Mouse (Mus musculus): ENCODE results near the gene D930020B18Rik. TPM values are rescaled to one million over a fixed set of nuclear protein-coding genes. Genes with fewer than 3 reads are reported as not detected.
A peak's percentile ranks its signal among the peaks of the same experiment; 100 is the strongest.

D930020B18Rik gene
- polyA plus RNA-seq, 1 experiment from 2014 or later, result 1.4 TPM

DNA sequence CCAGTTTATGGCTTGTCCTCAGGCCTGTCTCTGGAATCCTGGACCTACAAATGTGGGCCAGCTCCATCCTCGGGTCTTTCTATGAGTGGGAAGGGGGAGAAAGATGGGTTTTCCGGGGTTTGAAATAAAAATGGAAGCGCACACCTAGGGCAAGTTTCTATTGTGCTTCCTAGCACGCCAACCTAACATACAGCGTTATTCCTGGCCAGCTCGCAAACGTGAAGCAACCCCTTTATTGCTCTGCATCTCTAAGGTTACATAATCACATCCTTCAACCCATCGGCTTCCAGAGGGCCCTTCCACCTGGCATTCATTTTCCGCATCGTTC is 480 bp upstream of the D930020B18Rik start:
- 11% methylated on average over 10 of the region's 10 CpGs for WGBS
- peak overlapping the region; percentile 99 for H3K4me2 ChIP-seq
- H3K4me1 ChIP-seq, result peaks cover 16% of the 10 kb centered on the region
- H3K27ac ChIP-seq, result no peak overlapping the region
- H3K36me3 ChIP-seq, result no peaks in the 10 kb centered on the region
- peak overlapping the region; percentile 55 for H3K4me3 ChIP-seq
- no peak for ATAC-seq (ENCODE audit: insufficient number of reproducible peaks, low FRiP score, low TSS enrichment, low read depth)
- H3K9me3 ChIP-seq, result no peaks in the 10 kb centered on the region
- peaks cover 19% of the 10 kb centered on the region for H3K27me3 ChIP-seq
- 0 out of 2 replicates have a peak overlapping the region, but pooled peaks have one; percentile 33 for H3K9ac ChIP-seq

DNA sequence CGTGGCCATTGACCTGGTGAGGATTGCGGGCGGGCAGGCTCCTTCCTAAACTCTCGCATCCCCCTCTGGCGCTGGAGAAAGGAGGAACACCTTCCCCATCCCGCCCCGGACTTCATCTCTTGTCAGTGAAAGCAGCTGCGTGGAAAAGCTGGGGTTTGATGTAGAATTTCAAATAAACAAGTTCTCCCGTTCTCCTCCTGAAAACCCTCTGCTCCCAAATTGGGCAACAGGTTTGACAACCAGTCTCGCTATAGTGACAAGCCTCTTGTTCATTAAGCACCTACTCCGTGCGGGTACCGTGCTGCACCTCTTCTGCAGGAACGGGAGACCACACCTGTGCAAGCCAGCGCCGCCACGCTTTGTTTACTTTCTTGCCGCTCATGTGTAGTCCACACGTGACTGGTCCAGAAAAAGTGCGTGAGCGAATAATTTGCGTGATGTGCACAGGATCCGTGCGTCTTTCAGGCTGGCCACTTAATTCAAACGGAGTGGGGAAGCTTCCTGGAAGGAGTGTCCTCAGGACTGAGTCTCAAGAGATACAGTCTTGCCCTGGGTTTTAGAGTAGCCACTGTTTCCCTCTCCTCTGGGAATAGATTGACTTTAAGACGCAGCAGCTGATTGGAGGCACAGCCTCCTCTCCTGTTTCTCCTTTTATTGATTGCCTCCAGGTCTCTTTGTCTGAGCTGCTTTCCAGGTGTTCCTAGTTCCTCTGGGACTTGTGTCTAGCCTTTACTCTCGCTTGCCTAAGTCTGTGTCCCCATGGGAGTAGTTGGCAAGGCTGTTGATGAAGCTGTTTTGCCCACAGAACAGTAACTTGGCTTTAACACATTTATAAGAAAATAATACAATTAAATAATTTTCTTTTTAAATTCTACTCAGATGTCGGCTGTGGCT is 913 bp downstream of the D930020B18Rik start:
- Histone ChIP-seq H3K27ac (no peak overlapping the region), H3K9me3 (no peaks in the 10 kb centered on the region), H3K4me1 (peaks cover 16% of the 10 kb centered on the region), H3K4me3 (peak overlapping the region; percentile 55), H3K36me3 (no peaks in the 10 kb centered on the region), H3K4me2 (peak overlapping the region; percentile 99), H3K27me3 (peaks cover 19% of the 10 kb centered on the region), H3K9ac (peak overlapping the region; percentile 33; the same call in 1 of the 2 replicates)
- ATAC-seq (ENCODE audit: insufficient number of reproducible peaks, low FRiP score, low TSS enrichment, low read depth), result no peak
- 3% methylated on average over 28 of the region's 28 CpGs for WGBS

DNA sequence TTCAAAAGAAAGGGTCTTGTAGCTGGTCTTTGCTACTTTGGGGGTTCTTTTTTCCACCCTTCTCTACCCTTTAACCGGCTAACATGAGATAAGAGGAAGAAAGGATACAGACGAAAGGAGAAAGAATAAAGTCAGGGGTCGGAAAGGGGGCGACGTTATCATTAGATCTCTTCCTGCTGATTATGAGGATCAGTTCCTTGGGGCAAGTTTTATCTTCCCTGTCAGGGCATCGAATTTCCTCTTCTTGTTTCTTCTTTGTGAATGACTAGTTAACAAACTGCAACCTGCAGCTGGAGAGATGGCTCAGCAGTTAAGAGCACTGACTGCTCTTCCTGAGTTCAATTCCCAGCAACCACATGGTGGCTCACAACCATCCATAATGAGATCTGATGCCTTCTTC is 4.9 kb downstream of the D930020B18Rik start:
- no peak overlapping the region for H3K4me2 ChIP-seq
- no peak overlapping the region for H3K9ac ChIP-seq
- H3K4me3 ChIP-seq, result no peak overlapping the region
- WGBS, result 67% methylated on average over 6 of the region's 6 CpGs
- no peak overlapping the region for H3K27ac ChIP-seq
- ATAC-seq (ENCODE audit: insufficient number of reproducible peaks, low FRiP score, low TSS enrichment, low read depth), result no peak
- no peaks in the 10 kb centered on the region for H3K36me3 ChIP-seq
- peaks cover 14% of the 10 kb centered on the region for H3K27me3 ChIP-seq
- H3K9me3 ChIP-seq, result no peaks in the 10 kb centered on the region
- H3K4me1 ChIP-seq, result peaks cover 11% of the 10 kb centered on the region

DNA sequence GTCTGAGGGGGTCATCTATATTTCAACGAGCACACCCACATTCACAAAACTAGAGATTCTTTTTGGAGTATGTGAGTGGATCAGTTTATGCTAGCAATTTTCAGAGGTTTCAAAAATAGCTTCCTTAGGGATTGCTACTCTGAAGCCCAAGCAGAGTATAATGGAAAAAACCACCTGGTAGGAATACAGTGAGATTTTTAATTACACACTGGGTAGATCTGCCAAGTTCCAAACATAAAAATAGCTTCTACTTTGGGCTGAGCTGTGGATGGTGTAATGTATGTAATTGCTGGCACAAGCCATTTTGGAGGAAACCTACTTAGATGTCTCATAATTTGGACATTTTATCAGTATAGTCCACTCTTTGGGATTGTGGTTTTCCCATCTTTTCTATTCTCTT is 11.7 kb downstream of the D930020B18Rik start:
- 67% methylated on average over 1 of the region's 1 CpGs for WGBS
- peak; percentile 74; the same call in 1 of the 2 replicates for ATAC-seq (ENCODE audit: insufficient number of reproducible peaks, low FRiP score, low TSS enrichment, low read depth)

DNA sequence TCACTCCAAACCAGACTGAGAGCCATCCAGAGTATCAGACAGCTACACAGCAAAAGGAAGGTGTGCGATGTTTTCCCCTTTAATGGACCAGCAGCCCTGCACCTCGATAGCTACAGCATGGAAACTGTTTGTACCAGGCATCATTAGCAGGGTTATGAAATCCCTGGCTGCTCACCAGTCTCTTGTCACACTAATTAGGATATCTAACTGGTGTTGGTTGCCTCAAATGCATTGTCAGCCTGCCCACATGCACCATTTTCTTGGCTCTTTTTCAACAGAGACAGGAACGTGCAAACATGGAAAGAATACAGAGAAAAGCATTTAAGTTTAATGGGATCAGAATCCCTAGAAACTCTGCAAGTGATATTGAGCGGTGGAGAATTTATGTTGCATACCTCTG is 14.5 kb downstream of the D930020B18Rik start:
- Histone ChIP-seq H3K4me2 (no peak overlapping the region), H3K4me1 (no peaks in the 10 kb centered on the region), H3K27me3 (no peaks in the 10 kb centered on the region), H3K4me3 (no peak overlapping the region), H3K9me3 (no peaks in the 10 kb centered on the region), H3K27ac (no peak overlapping the region), H3K9ac (no peak overlapping the region), H3K36me3 (no peaks in the 10 kb centered on the region)
- 76% methylated on average over 4 of the region's 4 CpGs for WGBS
- no peak for ATAC-seq (ENCODE audit: insufficient number of reproducible peaks, low FRiP score, low TSS enrichment, low read depth)

More for the DNA sequence above, 11.7 kb downstream of the D930020B18Rik start:
- Histone ChIP-seq H3K36me3 (no peaks in the 10 kb centered on the region), H3K27me3 (no peaks in the 10 kb centered on the region), H3K4me2 (no peak overlapping the region), H3K4me1 (no peaks in the 10 kb centered on the region), H3K4me3 (no peak overlapping the region), H3K27ac (peak overlapping the region; percentile 22; the same call in 1 of the 2 replicates), H3K9me3 (no peaks in the 10 kb centered on the region), H3K9ac (no peak overlapping the region)

DNA sequence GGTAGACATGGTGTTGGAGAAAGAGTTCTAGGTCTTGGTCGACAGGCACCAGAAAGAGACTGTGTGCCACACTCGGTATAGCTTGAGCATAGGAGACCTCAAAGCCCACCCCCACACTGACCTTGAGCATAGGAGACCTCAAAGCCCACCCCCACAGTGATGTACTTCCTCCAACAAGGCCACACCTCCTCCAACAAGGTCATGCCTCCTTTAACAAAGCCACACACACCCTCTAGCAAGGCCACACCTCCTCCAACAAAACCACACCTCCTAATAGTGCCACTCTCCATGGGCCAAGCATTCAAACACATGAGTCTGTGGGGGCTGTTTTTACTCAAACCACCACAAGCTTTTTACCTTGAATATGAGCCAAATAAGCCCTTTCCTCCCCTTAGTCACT is 21.3 kb downstream of the D930020B18Rik start:
- no peaks in the 10 kb centered on the region for H3K27me3 ChIP-seq
- 91% methylated on average over 2 of the region's 2 CpGs for WGBS

DNA sequence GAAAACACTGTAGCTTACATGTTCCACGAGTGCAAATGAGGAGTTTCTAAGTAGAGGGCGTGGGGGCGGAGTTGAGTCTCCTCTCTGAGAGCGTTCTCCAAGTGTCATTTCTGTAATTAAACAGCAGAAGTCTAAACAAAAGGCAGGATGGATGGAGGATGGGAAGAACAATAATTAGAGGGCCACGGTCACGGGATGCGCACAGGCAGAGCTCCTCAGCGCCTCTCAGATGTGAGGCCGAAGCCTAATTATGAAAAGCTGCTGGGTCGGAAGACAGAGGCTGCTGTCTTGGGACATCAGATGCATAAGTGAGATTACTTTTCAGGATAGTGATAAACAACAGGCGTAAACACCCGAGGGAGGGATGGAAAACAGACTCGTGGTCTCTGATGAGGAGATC is 22.2 kb downstream of the D930020B18Rik start:
- no peak for ATAC-seq (ENCODE audit: insufficient number of reproducible peaks, low FRiP score, low TSS enrichment, low read depth)
- H3K4me3 ChIP-seq, result no peak overlapping the region
- no peaks in the 10 kb centered on the region for H3K9me3 ChIP-seq
- H3K27me3 ChIP-seq, result no peaks in the 10 kb centered on the region
- 58% methylated on average over 13 of the region's 13 CpGs for WGBS
- H3K4me1 ChIP-seq, result 0 out of 2 replicates have a peak, but pooled peaks cover 2% of the 10 kb centered on the region
- no peak overlapping the region for H3K27ac ChIP-seq
- no peaks in the 10 kb centered on the region for H3K36me3 ChIP-seq
- H3K4me2 ChIP-seq, result no peak overlapping the region
- H3K9ac ChIP-seq, result no peak overlapping the region

More for the DNA sequence above, 21.3 kb downstream of the D930020B18Rik start:
- no peak for ATAC-seq (ENCODE audit: insufficient number of reproducible peaks, low FRiP score, low TSS enrichment, low read depth)
- no peak overlapping the region for H3K9ac ChIP-seq
- 0 out of 2 replicates have a peak, but pooled peaks cover 2% of the 10 kb centered on the region for H3K4me1 ChIP-seq
- no peak overlapping the region for H3K27ac ChIP-seq
- H3K36me3 ChIP-seq, result no peaks in the 10 kb centered on the region
- no peaks in the 10 kb centered on the region for H3K9me3 ChIP-seq
- no peak overlapping the region for H3K4me2 ChIP-seq
- no peak overlapping the region for H3K4me3 ChIP-seq

DNA sequence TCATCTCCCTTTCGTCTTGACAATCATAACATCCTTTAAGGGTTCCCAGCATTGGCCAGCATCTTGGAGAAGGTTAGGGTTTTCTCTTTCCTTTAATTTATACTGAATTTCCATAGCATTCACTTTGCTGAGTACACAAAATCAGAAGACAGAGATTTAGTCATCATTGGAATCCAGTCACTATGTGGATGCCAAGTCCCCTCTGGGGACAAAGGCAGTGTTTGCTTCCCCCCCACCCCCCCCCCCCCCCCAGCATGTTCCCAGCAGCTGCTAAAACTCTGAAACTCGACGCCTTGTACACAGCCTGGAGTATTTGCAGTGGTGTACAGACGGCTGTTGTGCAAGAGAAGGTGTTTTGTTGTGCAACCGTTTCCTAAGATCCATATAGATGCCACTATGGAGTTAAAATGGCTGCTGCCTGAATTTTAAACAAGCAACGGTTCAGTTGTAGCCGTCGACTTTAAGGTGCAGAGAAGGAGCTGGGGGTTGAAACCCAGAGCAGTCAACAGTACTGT is 24.3 kb downstream of the D930020B18Rik start:
- H3K27ac ChIP-seq, result no peak overlapping the region
- no peak for ATAC-seq (ENCODE audit: insufficient number of reproducible peaks, low FRiP score, low TSS enrichment, low read depth)
- H3K4me1 ChIP-seq, result 0 out of 2 replicates have a peak, but pooled peaks cover 2% of the 10 kb centered on the region
- H3K9ac ChIP-seq, result no peak overlapping the region
- H3K4me3 ChIP-seq, result no peak overlapping the region
- 55% methylated on average over 8 of the region's 8 CpGs for WGBS
- no peaks in the 10 kb centered on the region for H3K9me3 ChIP-seq
- H3K36me3 ChIP-seq, result no peaks in the 10 kb centered on the region
- no peaks in the 10 kb centered on the region for H3K27me3 ChIP-seq
- no peak overlapping the region for H3K4me2 ChIP-seq

DNA sequence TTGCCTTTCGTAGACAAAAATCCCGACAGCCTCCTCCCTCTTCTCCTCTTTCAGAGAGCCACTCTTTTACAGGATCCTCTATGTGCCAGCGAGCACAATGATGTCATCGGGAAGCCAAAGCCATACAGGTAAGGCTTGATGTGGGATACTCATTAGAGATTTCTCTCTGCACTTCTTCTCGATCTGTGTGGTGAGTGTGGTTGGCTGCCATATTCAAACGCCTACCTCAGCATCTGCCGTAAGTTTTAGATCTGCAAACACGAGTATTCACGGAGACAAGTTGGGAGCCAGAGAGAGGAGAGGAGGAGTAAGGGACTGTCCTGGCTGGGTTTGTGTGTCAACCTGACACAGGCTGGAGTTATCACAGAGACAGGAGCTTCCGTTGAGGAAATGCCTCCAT is 27.7 kb downstream of the D930020B18Rik start:
- no peak for ATAC-seq (ENCODE audit: insufficient number of reproducible peaks, low FRiP score, low TSS enrichment, low read depth)
- H3K36me3 ChIP-seq, result no peaks in the 10 kb centered on the region
- no peaks in the 10 kb centered on the region for H3K9me3 ChIP-seq
- 79% methylated on average over 10 of the region's 10 CpGs for WGBS
- H3K9ac ChIP-seq, result no peak overlapping the region
- H3K27ac ChIP-seq, result no peak overlapping the region
- H3K4me1 ChIP-seq, result 0 out of 2 replicates have a peak, but pooled peaks cover 2% of the 10 kb centered on the region
- H3K27me3 ChIP-seq, result no peaks in the 10 kb centered on the region
- no peak overlapping the region for H3K4me3 ChIP-seq
- no peak overlapping the region for H3K4me2 ChIP-seq

DNA sequence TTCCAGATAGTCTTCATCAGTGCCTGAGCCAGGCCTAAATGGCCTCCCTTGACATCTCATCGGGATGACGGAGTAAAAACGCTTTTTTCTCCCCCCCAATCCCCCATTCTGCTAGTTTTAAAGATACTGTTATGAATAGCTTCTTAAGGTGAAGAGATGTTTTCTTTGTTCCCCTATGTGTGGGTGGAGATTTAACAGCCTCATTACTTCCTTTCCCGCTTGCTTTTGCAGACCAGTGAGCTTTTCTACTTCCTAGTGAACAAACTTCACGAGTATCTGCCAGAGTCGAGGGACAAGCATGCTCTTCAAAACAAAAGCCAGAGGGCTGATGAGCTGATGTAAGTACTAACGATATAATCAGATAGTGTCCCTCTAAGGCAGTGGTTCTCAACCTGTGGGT is 35.6 kb downstream of the D930020B18Rik start:
- H3K27ac ChIP-seq, result no peak overlapping the region
- ATAC-seq (ENCODE audit: insufficient number of reproducible peaks, low FRiP score, low TSS enrichment, low read depth), result no peak
- no peaks in the 10 kb centered on the region for H3K36me3 ChIP-seq
- H3K4me2 ChIP-seq, result no peak overlapping the region
- no peak overlapping the region for H3K4me3 ChIP-seq
- no peaks in the 10 kb centered on the region for H3K9me3 ChIP-seq
- H3K4me1 ChIP-seq, result no peaks in the 10 kb centered on the region
- H3K27me3 ChIP-seq, result no peaks in the 10 kb centered on the region
- WGBS, result 54% methylated on average over 7 of the region's 7 CpGs
- no peak overlapping the region for H3K9ac ChIP-seq

DNA sequence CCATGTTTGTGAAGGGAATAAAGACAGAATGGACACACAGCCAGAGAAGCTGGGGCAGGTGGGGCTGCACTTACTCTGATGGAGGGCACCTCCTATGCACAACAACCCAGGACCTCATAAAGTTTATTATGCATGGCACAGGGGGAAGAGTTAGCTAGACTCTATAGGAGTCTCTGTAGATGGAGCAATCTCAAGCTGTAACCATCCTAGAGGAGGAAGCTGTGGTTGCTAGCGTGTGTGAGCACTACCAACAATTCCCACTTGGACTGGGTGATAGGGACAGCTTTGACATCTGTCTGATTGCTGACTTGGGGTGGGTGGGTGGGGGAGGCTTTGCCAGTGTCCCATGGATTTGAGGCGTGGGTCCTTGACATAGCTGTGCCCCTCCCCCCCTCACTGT is 39.5 kb downstream of the D930020B18Rik start:
- no peaks in the 10 kb centered on the region for H3K36me3 ChIP-seq
- H3K27ac ChIP-seq, result no peak overlapping the region
- no peak overlapping the region for H3K4me3 ChIP-seq
- H3K27me3 ChIP-seq, result no peaks in the 10 kb centered on the region
- H3K9me3 ChIP-seq, result no peaks in the 10 kb centered on the region
- no peak overlapping the region for H3K9ac ChIP-seq
- ATAC-seq (ENCODE audit: insufficient number of reproducible peaks, low FRiP score, low TSS enrichment, low read depth), result no peak
- WGBS, result 81% methylated on average over 2 of the region's 2 CpGs
- no peak overlapping the region for H3K4me2 ChIP-seq
- H3K4me1 ChIP-seq, result no peaks in the 10 kb centered on the region

DNA sequence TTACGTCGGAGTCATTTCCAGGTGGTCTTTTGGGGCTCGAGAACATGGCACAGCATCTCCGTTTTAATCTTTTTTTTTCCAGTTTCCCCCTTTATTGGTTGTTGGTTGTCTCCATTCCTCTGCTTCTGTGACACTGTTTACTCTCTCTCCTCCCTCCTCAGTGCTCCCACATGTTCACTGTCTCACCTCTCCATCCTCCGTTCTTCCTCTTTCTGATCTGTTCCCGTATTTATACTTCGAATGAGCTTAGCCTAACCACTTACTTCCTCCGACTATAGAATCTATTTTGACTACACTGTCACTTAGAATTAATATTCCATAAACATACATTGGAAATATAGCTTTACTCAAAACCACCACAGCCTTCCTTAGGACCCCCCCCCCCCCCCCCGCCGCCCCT is 41.2 kb downstream of the D930020B18Rik start:
- no peaks in the 10 kb centered on the region for H3K36me3 ChIP-seq
- no peak for ATAC-seq (ENCODE audit: insufficient number of reproducible peaks, low FRiP score, low TSS enrichment, low read depth)
- H3K27me3 ChIP-seq, result no peaks in the 10 kb centered on the region
- WGBS, result 89% methylated on average over 10 of the region's 10 CpGs
- no peak overlapping the region for H3K4me2 ChIP-seq
- no peaks in the 10 kb centered on the region for H3K9me3 ChIP-seq
- H3K9ac ChIP-seq, result no peak overlapping the region
- no peak overlapping the region for H3K4me3 ChIP-seq
- H3K27ac ChIP-seq, result no peak overlapping the region
- no peaks in the 10 kb centered on the region for H3K4me1 ChIP-seq
